Mouse (Mus musculus) T-cell, adult 2 months (primary cell): ENCODE data around the gene 1700001C19Rik.
A peak's percentile ranks its signal among the peaks of the same experiment; 100 is the strongest.

Experiments
- DNase-seq: peaks from one replicate; pipeline ENCODE4 v3.0.0; 2022; ENCODE audit warnings: low spot score

Gene 1700001C19Rik

DNA sequence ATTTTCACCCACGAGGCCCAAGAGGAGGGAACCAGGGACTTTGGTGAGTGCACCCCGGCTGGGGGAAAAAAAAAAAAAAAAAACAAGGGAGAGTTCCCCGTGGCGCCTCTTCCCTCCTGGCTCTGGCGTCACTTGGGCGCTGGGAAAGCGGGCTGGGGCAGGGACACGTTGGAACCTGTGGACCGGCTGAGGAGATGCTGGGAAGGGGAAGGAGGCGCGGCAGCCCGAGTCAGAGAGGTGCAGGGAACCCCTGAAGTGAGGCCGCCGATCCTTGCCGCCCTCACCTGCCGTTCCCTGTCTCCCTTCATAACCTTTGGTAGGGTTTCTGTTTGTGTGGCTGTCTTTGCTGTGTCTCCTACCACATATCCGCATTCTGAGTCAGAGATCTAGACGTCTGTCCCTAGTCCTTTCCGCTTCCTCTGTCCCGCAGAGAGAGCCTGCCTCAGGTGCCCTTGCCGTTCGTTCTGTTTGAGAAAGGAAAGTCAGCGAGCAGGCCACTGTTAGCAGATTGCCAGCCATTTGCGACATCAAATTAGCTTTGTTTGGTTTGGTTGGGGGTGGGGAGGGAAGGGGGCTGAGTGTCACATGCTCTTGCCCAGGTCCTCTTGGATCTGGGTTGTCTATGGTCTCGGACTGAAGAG lies at the start of gene 1700001C19Rik:
Gene 1700001C19Rik, minus strand, starts transcription at position 470 of the 641 bp plus-strand sequence.
- DNase-seq = peak; percentile 37

DNA sequence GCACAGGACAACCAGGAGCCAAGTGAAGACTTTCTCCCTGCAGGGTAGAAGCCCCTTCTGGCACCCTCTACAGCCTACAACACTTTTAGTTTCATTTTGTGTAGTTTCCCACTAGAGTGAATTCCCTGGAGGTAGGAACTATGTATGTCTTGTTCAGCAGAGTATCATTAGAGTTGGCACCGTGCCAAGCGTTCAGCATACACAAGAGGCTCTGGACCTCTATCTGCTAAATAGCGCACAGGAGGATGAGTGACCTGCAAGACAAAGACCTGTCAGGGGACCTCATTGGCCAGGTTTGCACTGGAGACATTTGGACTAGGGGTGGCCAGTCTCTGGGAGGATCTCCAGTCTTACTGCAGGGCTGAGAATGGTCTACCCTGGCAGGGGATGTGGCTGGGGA lies 48.6 kb upstream of the 1700001C19Rik start:
- no peak for DNase-seq

DNA sequence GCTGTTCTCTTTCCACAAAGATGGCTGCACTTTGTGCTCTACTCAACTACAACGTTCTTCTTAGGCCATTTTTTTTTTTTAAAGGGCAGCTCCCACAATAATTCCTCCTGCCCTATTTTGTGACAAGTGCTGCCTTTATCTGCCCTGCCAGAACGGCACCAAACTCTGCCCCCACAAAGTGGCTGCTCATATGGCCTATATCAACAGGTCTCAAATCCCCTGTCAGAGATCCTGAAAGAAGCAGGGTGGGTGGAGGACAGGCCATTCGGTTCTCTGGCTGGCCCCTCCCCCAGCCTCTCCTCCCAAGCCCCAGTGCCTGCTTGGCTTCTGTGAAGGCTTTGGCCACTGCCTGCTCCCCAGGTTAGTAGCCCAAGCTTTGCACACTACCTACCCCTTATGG lies 47.8 kb upstream of the 1700001C19Rik start:
- DNase-seq = no peak

DNA sequence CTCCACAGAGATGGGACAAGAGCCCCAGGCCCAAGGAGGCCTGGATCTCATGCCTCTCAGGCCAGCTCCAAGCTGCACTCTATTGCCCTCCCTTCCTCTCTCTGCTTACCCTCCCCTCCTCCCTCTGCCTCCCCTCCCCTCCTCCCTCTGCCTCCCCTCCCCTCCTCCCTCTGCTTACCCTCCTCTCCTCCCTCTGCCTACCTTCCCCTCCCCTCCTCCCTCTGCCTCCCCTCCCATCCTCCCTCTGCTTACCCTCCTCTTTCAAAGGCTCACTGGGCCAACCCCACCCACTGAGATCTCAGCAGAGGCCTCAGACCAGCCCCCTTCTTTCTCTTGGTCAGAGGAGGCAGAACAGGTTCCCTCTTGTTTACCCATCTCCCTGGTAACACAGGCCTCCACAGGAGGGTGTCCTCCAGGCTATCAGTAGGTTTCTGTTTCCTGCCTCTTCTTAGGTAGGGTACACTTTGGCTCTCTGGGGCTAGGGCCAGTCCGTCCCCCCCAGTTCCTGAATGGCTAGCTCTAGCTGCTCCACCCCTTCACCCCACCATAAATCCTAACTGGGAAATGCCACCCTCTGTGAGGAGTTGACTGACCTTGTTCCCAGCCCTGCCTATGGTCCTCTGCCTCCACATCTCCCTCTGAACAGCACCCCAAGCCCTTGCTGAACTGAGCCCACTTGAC lies 47.2 kb upstream of the 1700001C19Rik start:
- peak; percentile 23 for DNase-seq

DNA sequence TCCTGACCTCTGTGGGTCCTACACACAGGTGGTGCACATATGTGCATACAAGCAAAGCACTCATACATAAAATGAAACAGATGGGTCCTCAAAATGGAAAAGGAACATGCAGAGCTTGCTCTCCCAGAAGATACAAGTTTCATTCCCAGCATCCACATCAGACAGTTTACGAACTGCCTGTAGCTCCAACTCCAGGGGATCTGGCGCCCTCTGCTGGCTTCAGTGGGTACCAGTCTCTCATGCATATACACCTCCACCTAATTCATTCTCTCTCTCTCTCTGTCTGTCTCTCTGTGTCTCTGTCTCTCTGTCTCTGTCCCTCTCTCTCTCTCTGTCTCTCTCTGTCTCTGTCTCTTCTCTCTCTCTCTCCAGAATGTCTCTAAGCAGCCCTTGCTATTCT lies 45.2 kb upstream of the 1700001C19Rik start:
- peak; percentile 45 for DNase-seq

DNA sequence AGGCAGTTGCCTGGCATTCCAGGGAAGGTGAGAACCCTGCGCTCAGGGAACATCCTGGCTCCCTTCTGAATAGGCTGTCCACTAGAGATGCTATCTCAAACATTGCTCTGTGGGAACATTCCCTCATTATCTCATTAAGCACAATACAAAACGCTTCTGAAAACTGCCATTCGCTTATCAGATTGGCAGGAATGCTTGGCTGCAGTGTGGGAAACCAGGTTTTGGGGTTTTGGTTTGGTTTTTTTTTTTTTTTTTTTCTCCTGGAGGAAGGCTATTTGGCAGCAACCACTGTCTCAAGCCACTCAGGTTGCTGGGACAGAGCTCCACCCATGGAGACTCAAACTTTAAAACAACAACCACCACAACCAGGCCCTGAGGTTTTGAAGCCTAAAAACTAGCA lies 42.7 kb upstream of the 1700001C19Rik start:
- no peak for DNase-seq

DNA sequence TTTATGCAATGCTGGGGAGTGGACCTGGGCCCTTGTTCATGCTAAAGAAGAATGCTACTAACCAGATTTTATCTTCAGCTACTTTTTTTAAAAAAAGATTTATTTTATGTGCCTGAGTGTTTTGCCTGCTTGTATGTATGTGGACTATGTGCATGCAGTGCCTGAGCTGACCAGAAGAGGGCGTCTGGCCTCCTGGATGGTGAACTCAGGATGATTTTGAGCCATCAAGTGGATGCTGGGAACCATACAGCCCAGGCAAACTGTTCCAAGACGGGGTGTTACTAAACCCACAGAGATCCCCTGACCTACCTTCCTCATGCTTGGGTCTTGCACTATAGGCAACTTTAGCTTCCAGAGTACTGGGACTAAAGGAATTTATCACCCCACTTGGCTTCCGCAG lies 38.5 kb upstream of the 1700001C19Rik start:
- DNase-seq = no peak

DNA sequence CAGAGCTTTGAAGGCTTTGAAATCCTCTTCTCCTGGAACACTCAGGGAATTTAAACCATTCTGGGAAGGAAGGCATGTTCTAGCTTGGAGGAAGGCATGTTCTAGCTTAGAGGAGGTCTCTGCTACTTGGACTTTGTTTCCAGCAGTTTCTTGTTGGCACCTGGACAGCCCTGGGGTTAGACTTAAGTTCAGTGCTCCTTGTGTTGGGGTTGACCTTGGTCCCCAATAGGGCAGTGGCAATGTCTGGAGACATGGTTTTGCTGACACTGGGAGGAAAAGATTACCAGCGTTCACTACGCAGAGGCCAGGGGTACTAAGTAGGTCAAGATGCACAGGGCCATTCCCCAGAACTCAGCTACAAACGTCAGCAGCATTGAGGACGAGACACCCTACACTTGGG lies 38.0 kb upstream of the 1700001C19Rik start:
- no peak for DNase-seq

DNA sequence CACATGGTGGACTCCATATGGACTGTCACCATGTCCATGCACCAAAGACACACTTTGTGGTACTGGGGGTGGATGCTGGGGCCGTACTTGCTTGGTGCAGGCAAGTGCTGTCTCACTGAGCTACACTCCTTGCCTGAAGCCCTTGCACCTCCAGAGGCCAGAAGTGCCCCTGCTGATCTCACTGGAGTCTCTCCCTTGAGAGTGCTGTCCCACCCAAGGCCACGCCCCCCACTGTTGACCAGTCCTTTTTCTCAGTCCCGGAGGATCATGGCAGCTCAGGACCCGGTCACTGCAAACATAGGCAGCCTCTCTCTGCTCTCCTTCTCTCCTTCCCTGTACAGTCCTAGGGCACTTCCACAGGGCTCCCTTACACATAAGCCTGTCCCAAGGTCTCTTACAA lies 37.1 kb upstream of the 1700001C19Rik start:
- DNase-seq = no peak

DNA sequence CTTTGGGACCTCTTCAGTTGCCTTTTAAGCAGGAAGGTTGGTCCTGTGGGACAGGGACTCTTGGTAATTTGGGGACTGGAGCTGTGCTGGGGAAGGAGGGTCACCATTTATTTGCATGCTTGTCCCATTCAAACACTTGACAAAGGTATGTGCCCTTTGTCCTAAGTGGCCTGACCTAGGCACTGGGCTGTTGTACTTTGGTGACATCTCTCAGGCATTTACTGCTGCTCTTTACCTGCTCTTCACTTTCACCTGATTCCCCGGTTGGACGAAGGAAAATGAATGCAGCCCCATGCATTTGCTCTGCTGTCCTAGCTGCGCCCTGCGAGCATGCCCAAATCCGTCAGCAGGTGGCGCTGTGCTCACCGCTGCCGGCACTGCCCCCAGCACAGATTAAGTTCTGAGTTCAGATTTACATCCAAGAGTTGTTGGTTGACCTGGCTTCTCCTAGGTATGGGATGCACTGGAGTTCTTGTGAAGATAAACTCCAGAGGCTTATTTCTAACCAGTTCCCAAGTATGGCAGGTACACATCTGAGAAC lies 36.3 kb upstream of the 1700001C19Rik start:
- DNase-seq = peak; percentile 65

DNA sequence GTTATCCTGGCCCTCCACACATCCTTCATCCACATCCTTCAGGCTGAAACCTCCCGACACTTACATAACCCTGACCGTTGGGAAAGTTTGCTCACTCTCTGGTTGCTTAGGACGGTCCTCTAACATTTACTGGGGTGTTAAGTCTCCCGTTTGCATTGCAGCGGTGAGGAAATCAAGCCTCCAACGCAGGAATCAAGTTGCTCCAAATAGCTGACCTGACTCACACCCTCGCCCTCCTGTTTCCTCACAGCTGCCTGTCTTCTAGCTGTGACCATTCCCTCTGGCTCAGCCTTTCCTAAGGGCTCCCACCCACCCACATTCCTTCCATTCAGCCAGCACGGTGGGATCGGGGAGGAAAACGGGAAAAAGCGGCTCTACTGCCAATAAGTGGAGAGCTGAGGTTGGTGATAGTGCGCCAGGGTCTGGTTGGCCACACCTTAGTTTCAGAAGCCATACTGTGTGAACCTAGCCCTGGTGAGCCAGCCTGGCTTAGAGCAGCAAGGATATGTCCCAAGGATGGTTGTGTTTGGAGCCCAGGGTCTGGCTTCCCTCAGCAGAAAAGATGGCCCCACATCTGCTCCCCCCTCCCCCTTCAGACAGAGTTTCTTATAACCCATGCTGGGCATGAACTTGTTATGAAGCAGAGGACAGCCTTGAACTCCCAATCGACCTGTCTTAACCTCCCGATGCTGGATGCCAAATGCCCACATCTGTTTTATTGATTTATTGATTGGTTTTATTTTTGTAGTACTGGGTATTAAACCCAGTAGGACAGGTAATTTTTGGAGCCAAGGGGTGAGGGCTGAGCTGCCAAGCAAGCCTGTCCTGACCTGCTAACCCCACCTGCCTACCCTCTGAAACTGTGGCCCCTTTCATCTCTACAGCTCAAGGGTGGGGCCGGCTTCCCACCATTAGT lies 35.5 kb upstream of the 1700001C19Rik start:
- DNase-seq = no peak

DNA sequence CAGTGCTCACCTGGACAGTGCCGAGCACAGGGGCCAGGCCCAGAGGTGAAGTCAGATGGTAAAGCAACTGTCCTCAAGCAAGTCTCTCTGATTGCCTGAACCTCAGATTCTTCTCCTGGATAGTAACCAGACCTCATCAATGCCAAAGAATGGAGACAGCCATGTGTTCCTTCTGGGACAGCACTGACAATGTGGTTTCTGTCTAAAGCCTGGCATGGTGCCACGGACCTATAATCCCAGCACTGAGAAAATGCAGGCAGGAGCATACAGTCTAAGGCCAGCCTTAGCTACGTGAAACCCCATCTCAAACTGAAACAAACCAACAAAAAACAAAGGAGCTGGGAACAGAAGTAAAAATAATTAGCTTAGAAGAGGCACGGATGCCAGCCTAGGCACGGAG lies 33.5 kb upstream of the 1700001C19Rik start:
- DNase-seq = no peak

DNA sequence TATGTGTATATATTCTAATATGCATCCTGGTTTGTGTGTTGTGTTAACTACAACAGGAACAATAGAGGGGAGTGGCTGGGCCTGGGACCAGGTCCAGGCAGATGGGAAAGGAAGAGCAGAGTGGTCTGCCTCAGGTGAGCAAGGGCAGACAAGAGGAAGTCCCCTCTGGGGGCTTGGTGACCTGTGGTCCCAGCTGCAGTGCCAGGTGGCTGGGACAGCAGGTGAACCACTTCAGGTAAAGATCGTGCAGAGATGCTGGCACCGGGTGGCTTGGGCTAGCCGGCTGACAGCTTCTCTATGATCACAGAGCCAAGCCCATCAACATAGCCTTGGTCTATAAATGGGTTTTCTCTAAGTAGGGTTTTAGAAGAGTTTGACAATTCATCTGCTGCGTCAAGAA lies 32.9 kb upstream of the 1700001C19Rik start:
- DNase-seq = no peak

DNA sequence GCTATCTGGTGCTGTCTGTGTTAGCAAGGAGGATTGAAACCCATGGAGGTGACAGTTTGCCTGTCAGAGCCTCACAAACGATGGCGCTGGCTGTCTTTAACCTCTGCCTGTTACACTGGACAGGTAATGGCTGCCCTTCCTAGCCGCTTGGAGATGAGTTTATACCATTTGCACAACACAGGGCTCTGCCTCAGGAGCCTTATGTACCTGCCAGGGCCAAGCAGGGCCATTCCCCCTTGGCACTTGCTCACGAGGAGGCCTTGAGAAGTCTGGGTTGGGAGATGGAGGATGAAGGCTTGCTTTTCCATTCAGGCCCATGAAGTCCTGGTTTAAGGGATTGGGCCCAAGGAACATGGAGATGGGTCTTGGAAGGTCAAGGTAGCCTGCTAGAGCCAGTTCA lies 32.5 kb upstream of the 1700001C19Rik start:
- no peak for DNase-seq

DNA sequence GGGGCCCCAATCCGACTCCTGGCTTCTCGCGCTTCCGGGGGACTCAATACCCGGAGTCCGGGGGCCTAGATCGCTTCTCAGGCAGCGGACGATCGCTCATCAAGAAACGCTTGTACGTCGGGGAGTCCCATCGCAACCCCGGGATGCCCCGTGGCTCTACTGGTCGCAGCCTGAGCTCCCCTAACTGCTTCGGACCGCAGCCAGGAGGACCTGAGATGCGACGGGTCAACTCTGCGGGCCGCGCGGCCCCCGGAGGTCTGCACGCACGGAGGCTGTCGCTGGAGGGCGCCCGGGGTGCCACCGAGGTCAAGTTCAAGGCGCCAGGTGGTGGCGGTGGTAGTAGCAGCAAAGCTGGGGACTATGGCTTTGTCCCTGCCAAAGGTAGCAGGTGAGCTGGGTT lies 31.3 kb upstream of the 1700001C19Rik start:
- DNase-seq = no peak

DNA sequence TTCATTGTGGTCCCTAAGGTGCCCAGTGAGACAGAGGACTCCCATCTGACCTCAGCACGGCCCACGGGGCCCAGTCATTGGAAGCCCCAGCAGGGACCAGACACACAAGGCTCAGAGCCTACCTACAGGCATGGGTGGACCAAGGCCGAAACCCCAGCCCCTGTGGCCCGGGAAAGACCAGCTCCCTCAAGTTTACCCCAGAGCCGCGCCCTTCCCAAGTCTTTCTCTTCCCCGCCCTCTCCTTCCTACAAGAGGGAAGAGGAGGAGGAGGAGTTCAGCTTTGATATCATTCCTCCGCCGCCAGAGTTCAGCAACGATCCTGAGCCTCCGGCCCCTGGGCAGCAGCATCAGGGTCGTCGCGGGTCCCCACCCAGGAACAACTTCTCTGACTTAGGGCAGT lies 30.9 kb upstream of the 1700001C19Rik start:
- no peak for DNase-seq

DNA sequence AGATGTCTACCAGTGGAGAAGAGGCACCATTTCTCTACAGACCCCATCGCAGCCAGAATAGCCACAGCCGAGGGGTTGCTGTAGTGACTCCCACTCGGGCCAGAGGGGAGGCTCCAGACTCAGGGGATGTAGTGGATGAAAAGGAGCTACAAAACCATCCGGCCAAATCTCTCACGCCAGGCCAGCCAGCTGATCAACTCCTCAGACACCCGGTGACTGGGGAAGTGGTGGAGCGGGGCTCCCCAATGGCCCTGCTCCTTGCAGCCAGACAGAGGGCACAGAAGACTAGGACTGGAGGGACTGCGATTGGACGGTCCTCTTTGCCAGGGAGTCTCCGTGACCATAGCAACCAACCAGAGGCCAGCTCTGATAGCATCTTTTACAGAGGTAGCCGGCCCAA lies 30.5 kb upstream of the 1700001C19Rik start:
- DNase-seq = no peak

DNA sequence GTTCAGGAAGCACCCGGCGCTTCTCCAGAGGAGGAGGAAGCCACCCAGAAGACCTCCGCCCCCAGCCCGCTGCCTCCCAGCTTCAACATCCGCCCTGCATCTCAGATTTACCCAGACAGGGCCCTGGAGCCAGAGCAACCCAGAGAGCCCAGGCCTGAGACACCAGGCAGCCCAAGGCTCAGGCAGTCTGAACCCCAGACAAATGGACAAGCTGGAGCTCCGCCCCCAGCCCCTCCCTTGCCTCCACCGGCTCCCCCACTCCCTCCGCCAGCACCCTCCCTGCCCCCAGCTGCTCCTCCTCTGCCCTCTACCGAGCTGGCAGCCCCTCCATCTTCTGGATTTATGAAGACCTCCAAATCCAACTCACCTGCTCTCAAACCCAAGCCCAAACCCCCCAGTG lies 29.1 kb upstream of the 1700001C19Rik start:
- no peak for DNase-seq

DNA sequence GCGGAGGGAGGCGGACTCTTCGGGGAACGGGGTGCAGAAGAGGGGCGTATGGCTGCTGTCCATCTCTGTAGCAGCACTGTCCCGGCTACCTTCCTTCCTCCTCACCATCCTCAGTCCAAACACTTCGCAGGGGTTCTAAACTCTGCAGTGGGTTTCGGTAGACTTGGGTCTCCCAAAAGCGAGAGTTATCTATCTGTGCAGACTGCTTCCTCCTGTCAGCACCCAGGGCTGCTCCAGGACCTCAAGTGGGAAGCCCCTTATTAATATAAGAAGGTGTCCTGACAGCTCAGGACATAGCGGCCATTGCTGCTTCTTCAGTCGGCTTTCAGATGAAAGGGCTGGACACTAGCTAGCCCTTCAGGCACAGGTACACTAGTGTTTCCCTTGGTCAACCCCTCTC lies 27.8 kb upstream of the 1700001C19Rik start:
- no peak for DNase-seq

DNA sequence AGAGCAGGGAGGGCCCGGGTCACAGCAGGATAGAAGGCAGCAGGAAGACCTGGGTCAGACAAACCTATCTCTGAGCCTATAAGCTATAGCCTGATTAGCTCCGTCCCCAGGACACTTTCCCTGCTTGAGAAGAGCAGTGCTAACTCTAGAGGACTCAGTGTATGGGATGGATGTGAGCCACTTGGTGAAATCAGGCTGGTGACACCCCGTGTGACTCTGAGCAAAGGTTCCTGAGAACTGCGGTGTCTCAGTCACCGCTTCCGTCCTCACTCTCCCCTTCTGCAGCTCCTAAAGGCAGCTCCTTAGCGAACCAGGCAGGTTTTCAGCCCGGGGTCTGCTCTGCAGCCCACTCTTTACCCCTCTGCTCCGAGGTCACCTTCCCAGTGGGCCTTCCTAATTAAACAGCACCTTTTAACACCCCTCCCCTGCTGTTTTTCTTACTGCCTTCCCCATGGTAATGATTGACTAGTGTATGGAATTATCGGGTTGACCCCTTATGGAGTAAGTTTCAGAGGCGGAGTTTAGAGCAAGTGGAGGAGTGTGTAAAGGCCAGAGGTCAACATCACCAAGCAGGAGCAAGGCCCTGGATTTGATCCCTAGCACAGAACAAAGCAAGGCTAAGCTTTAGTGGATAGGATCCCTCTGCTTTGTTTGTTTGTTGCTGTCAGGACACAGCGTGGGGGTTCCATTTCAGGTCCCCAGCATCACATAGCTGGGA lies 27.2 kb upstream of the 1700001C19Rik start:
- DNase-seq = no peak

DNA sequence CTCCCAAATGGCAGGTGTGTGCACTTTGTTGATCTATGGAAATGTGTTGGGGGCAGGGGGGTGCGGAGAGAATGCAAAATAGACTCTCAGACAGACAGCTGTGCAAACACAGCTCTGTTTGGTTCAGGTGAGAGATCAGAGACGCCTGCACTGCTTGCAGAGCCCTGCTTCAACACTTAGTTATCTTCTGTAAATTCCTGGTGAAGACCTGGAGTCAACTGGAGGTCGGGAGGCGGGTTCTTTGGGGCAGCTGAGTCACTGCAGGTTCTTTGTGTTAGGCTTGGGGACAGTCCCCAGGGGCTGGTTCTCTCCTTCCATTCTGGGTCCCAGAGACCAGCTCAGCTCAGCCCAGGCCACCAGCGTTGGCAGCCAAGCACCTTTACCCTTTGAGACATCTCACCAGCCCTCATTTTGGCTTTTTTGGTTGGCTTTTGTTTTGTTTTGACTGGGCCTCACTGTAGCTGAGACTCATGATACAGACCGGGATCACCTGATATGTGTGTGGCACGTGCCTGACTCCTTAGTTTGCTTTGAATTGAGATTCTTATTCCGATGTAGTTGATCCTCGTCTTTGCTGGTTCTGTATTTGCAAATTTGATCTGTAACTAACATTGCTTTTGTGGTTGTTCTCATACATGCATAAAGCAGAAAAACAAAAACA lies 25.7 kb upstream of the 1700001C19Rik start:
- DNase-seq = no peak
